Mouse (Mus musculus) embryonic facial prominence, embryonic 15.5 days (tissue): ENCODE measurements around the gene Arel1. TPM values are rescaled to one million over a fixed set of nuclear protein-coding genes. Genes with fewer than 3 reads are reported as not detected.

Source experiments
- ATAC-seq: fragments of 200-750 bp; cut with Nextera tagmentation; 2 replicates; pipeline ENCODE4 v1.8.0; 2017; ENCODE audit warnings: low read depth, moderate TSS enrichment; ENCODE audit not compliant: insufficient number of reproducible peaks, low FRiP score, low TSS enrichment
- H3K27ac ChIP-seq: fragments of 300-500 bp; sonication (generic); replicated peaks from 2 replicates; pipeline ENCODE4 v1.5.1; 2015; ENCODE audit warnings: mild to moderate bottlenecking, inconsistent platforms
- H3K27me3 ChIP-seq: fragments of 300-500 bp; sonication (generic); 2 replicates; pipeline ENCODE4 v1.6.1; 2015; ENCODE audit warnings: inconsistent platforms
- H3K36me3 ChIP-seq: fragments of 300-500 bp; sonication (generic); 2 replicates; pipeline ENCODE4 v1.6.1; 2015; ENCODE audit warnings: mild to moderate bottlenecking, inconsistent platforms
- H3K4me1 ChIP-seq: fragments of 300-500 bp; sonication (generic); 2 replicates; pipeline ENCODE4 v1.6.1; 2015; ENCODE audit warnings: inconsistent platforms
- H3K4me2 ChIP-seq: fragments of 300-500 bp; sonication (generic); replicated peaks from 2 replicates; pipeline ENCODE4 v1.6.1; 2015; ENCODE audit warnings: mild to moderate bottlenecking, inconsistent platforms
- H3K4me3 ChIP-seq: fragments of 300-500 bp; sonication (generic); replicated peaks from 2 replicates; pipeline ENCODE4 v1.5.1; 2015; ENCODE audit warnings: mild to moderate bottlenecking, inconsistent platforms
- H3K9ac ChIP-seq: fragments of 300-500 bp; sonication (generic); 2 replicates; pipeline ENCODE4 v1.6.1; 2015; ENCODE audit warnings: inconsistent platforms
- H3K9me3 ChIP-seq: fragments of 300-500 bp; sonication (generic); replicated peaks from 2 replicates; pipeline ENCODE4 v1.6.1; 2016; ENCODE audit warnings: inconsistent platforms
- WGBS: fragments of 180-500 bp; shearing (Covaris S2); methylation state at CpG from one replicate; pipeline ENCODE4 v1.1.7; 2015; 5-methylcytosine and 5-hydroxymethylcytosine counted together
- polyA plus RNA-seq: library from polyadenylated mRNA; unstranded; fragments of >200 nt; fragmentation: Nextera tagmentation; extraction: Ambion mirVana; gene quantifications from 2 replicates; pipeline ENCODE4 v1.2.1, GENCODE M21; 2015

The Arel1 gene
- polyA plus RNA-seq, 1 experiment from 2014 or later = 10.8 TPM

- Histone ChIP-seq H3K36me3 (no peaks in the 10 kb centered on the region), H3K4me2 (no peak overlapping the region), H3K27me3 (no peaks in the 10 kb centered on the region), H3K9me3 (no peaks in the 10 kb centered on the region), H3K27ac (no peak overlapping the region), H3K9ac (no peak overlapping the region), H3K4me1 (peaks cover 22% of the 10 kb centered on the region), H3K4me3 (no peak overlapping the region)
- ATAC-seq = no peak
- WGBS = 85% methylated on average over 7 of the region's 7 CpGs
Observed at GRCm38 (mm10) chr12:84904399-84904798, 66.3 kb downstream of the Arel1 start.

GRCm38 (mm10) chr12:84900317-84900716 lies 70.4 kb downstream of the Arel1 start:
- no peak overlapping the region for H3K4me2 ChIP-seq

GRCm38 (mm10) chr12:84897322-84897721 lies 73.4 kb downstream of the Arel1 start:
- Histone ChIP-seq H3K27me3 (no peaks in the 10 kb centered on the region), H3K27ac (no peak overlapping the region), H3K4me3 (no peak overlapping the region), H3K36me3 (no peaks in the 10 kb centered on the region), H3K9ac (no peak overlapping the region), H3K4me2 (no peak overlapping the region), H3K9me3 (no peaks in the 10 kb centered on the region), H3K4me1 (peaks cover 9% of the 10 kb centered on the region; the same call in 1 of the 2 replicates)
- WGBS = 74% methylated on average over 5 of the region's 5 CpGs
- ATAC-seq = no peak

More at GRCm38 (mm10) chr12:84900317-84900716, 70.4 kb downstream of the Arel1 start:
- no peak overlapping the region for H3K9ac ChIP-seq
- H3K9me3 ChIP-seq = no peaks in the 10 kb centered on the region
- H3K4me1 ChIP-seq = no peaks in the 10 kb centered on the region
- no peak overlapping the region for H3K4me3 ChIP-seq
- no peak overlapping the region for H3K27ac ChIP-seq
- no peak for ATAC-seq
- no peaks in the 10 kb centered on the region for H3K27me3 ChIP-seq
- H3K36me3 ChIP-seq = no peaks in the 10 kb centered on the region
- WGBS = 73% methylated on average over 7 of the region's 7 CpGs

- WGBS = 72% methylated on average over 6 of the region's 6 CpGs
- Histone ChIP-seq H3K4me1 (peaks cover 9% of the 10 kb centered on the region; the same call in 1 of the 2 replicates), H3K27me3 (no peaks in the 10 kb centered on the region), H3K9me3 (no peaks in the 10 kb centered on the region), H3K9ac (no peak overlapping the region), H3K4me3 (no peak overlapping the region), H3K4me2 (no peak overlapping the region), H3K27ac (no peak overlapping the region), H3K36me3 (no peaks in the 10 kb centered on the region)
- ATAC-seq = no peak
Observed at GRCm38 (mm10) chr12:84896235-84896634, 74.5 kb downstream of the Arel1 start.

GRCm38 (mm10) chr12:84893648-84894628 lies 76.8 kb downstream of the Arel1 start:
- 38% methylated on average over 9 of the region's 9 CpGs for WGBS
- Histone ChIP-seq H3K9me3 (no peaks in the 10 kb centered on the region), H3K9ac (no peak overlapping the region), H3K4me1 (peaks cover 18% of the 10 kb centered on the region; the same call in 1 of the 2 replicates), H3K27ac (peak overlapping the region; percentile 1; the same call in 1 of the 2 replicates), H3K4me3 (no peak overlapping the region), H3K4me2 (no peak overlapping the region), H3K27me3 (no peaks in the 10 kb centered on the region), H3K36me3 (no peaks in the 10 kb centered on the region)
- peak; percentile 55; the same call in 1 of the 2 replicates for ATAC-seq

GRCm38 (mm10) chr12:84890289-84890688 lies 80.4 kb downstream of the Arel1 start:
- Histone ChIP-seq H3K4me1 (peaks cover 18% of the 10 kb centered on the region; the same call in 1 of the 2 replicates), H3K9me3 (no peaks in the 10 kb centered on the region), H3K9ac (no peak overlapping the region), H3K4me3 (no peak overlapping the region), H3K27me3 (no peaks in the 10 kb centered on the region), H3K4me2 (no peak overlapping the region), H3K27ac (no peak overlapping the region), H3K36me3 (no peaks in the 10 kb centered on the region)
- 41% methylated on average over 15 of the region's 15 CpGs for WGBS
- no peak for ATAC-seq

- Histone ChIP-seq H3K4me3 (no peak overlapping the region), H3K9ac (no peak overlapping the region), H3K4me2 (no peak overlapping the region), H3K9me3 (no peaks in the 10 kb centered on the region), H3K27ac (no peak overlapping the region), H3K27me3 (no peaks in the 10 kb centered on the region), H3K36me3 (no peaks in the 10 kb centered on the region), H3K4me1 (peaks cover 9% of the 10 kb centered on the region; the same call in 1 of the 2 replicates)
- WGBS = 66% methylated on average over 11 of the region's 11 CpGs
- no peak for ATAC-seq
Observed at GRCm38 (mm10) chr12:84885107-84885876, 85.4 kb downstream of the Arel1 start.

- no peaks in the 10 kb centered on the region for H3K27me3 ChIP-seq
- no peak overlapping the region for H3K27ac ChIP-seq
- no peak overlapping the region for H3K4me2 ChIP-seq
- no peaks in the 10 kb centered on the region for H3K9me3 ChIP-seq
- no peaks in the 10 kb centered on the region for H3K36me3 ChIP-seq
- ATAC-seq = no peak
- WGBS = 80% methylated on average over 7 of the region's 7 CpGs
- H3K4me1 ChIP-seq = peaks cover 4% of the 10 kb centered on the region; the same call in 1 of the 2 replicates
- no peak overlapping the region for H3K4me3 ChIP-seq
- no peak overlapping the region for H3K9ac ChIP-seq
Observed at GRCm38 (mm10) chr12:84884423-84885076, 86.2 kb downstream of the Arel1 start.

GRCm38 (mm10) chr12:84882796-84883195 lies 87.9 kb downstream of the Arel1 start:
- Histone ChIP-seq H3K9ac (no peak overlapping the region), H3K27ac (no peak overlapping the region), H3K4me2 (no peak overlapping the region), H3K27me3 (peaks cover 11% of the 10 kb centered on the region), H3K36me3 (no peaks in the 10 kb centered on the region), H3K9me3 (no peaks in the 10 kb centered on the region), H3K4me1 (peaks cover 4% of the 10 kb centered on the region; the same call in 1 of the 2 replicates), H3K4me3 (no peak overlapping the region)
- no peak for ATAC-seq
- WGBS = 75% methylated on average over 4 of the region's 4 CpGs

GRCm38 (mm10) chr12:84880091-84880490 lies 90.6 kb downstream of the Arel1 start:
- WGBS = 36% methylated on average over 11 of the region's 11 CpGs
- Histone ChIP-seq H3K4me2 (no peak overlapping the region), H3K9ac (no peak overlapping the region), H3K36me3 (no peaks in the 10 kb centered on the region), H3K4me1 (peaks cover 25% of the 10 kb centered on the region), H3K4me3 (no peak overlapping the region), H3K9me3 (no peaks in the 10 kb centered on the region), H3K27me3 (peaks cover 37% of the 10 kb centered on the region), H3K27ac (no peak overlapping the region)
- no peak for ATAC-seq
